Mouse (Mus musculus): ENCODE data around the gene Mrpl21. TPM values are rescaled to one million over a fixed set of nuclear protein-coding genes. Genes with fewer than 3 reads are reported as not detected.

Gene Mrpl21
- total and polyA plus RNA-seq, 3 experiments: 86.0 to 129 (median 116) TPM

- Histone ChIP-seq H3K27ac (ENCODE audit: insufficient read depth, low read depth) (no peak overlapping the region), H3K27me3 (replicated peaks) (peaks cover 18% of the 10 kb centered on the region), H3K4me3 (replicated peaks in 1 of 3; ENCODE audit: low read depth in 2 of 3, low read length in 2 of 3, poor library complexity in 1 of 3) (peak overlapping the region; percentile 24 to 72 (median 48)), H3K9ac (ENCODE audit: insufficient read depth, low read depth) (0 out of 2 replicates have a peak overlapping the region, but pooled peaks have one; percentile 51), H3K4me1 (ENCODE audit: control insufficient read depth in 1 of 2, insufficient read depth in 2 of 2) (peaks cover 2 to 29% of the 10 kb centered on the region in 2 experiments), H3K79me2 (replicated peaks; ENCODE audit: control insufficient read depth, extremely low read depth, insufficient read depth, poor library complexity, severe bottlenecking) (no peaks in the 10 kb centered on the region), H3K9me3 (replicated peaks; ENCODE audit: low read length) (peaks cover 5% of the 10 kb centered on the region), H3K36me3 (replicated peaks in 1 of 2; ENCODE audit: control insufficient read depth in 1 of 2, insufficient read depth in 1 of 2, low read length in 1 of 2) (no peaks in the 10 kb centered on the region), H3K4me2 (ENCODE audit: insufficient read depth, low read depth, poor library complexity, severe bottlenecking) (peak overlapping the region; percentile 90; the same call in 1 of the 2 replicates)
- dilution Hi-C loops (cut with MboI; ENCODE audit: extremely low pct_ligation_motif_present, extremely low pct_unique_long_range_greater_than_20kb, low sequenced_read_pairs): no loop called here
- in situ Hi-C loops (cut with MboI; ENCODE audit: low pct_ligation_motif_present, low pct_unique_long_range_greater_than_20kb, low sequenced_read_pairs): no loop called here
- TF ChIP-seq MXI1 (IDR thresholded peaks at IDR 0.05; ENCODE audit: low read depth, low read length): no peak
- TF ChIP-seq NRF1 (IDR thresholded peaks at IDR 0.05; ENCODE audit: low read depth, low read length): no peak
- TF ChIP-seq TBP (conservative IDR thresholded peaks at IDR 0.05; ENCODE audit: low read depth, low read length): no peak
- TF ChIP-seq SMC3 (IDR thresholded peaks at IDR 0.05; ENCODE audit: low read depth, low read length): no peak
- TF ChIP-seq ZNF384 (IDR thresholded peaks at IDR 0.05; ENCODE audit: low read depth, low read length): no peak
- no peak for TF ChIP-seq MEF2A (IDR thresholded peaks at IDR 0.05; ENCODE audit: borderline replicate concordance, low read depth, low read length)
- no peak for TF ChIP-seq MAX (IDR thresholded peaks at IDR 0.05; ENCODE audit: low read length)
- no peak for TF ChIP-seq JUND (conservative IDR thresholded peaks at IDR 0.05; ENCODE audit: low read depth, low read length)
- no peak for TF ChIP-seq KAT2A (IDR thresholded peaks at IDR 0.05; ENCODE audit: insufficient replicate concordance, low read length)
- no peak for TF ChIP-seq ZMIZ1 (IDR thresholded peaks at IDR 0.05; ENCODE audit: low read depth, low read length)
- no peak for TF ChIP-seq MAZ (IDR thresholded peaks at IDR 0.05; ENCODE audit: low read depth, low read length)
- TF ChIP-seq TCF12 (IDR thresholded peaks at IDR 0.05; ENCODE audit: low read depth, low read length): no peak
- no peak for TF ChIP-seq USF1 (IDR thresholded peaks at IDR 0.05; ENCODE audit: low read depth, low read length)
- no peak for TF ChIP-seq PAX5 (IDR thresholded peaks at IDR 0.05; ENCODE audit: low read length)
- no peak for TF ChIP-seq ZC3H11A (IDR thresholded peaks at IDR 0.05; ENCODE audit: low read depth, low read length)
- TF ChIP-seq USF2 (conservative IDR thresholded peaks at IDR 0.05; ENCODE audit: low read depth, low read length): no peak
- no peak for TF ChIP-seq MYC (IDR thresholded peaks at IDR 0.05; ENCODE audit: low read depth, low read length)
- no peak for TF ChIP-seq RCOR1 (conservative IDR thresholded peaks at IDR 0.05; ENCODE audit: low read depth, low read length)
- peak; percentile 3 for DNase-seq (ENCODE audit: extremely low read depth)
Observed at GRCm38 (mm10) chr19:3321617-3322016, 38.9 kb downstream of the Mrpl21 start.

DNA sequence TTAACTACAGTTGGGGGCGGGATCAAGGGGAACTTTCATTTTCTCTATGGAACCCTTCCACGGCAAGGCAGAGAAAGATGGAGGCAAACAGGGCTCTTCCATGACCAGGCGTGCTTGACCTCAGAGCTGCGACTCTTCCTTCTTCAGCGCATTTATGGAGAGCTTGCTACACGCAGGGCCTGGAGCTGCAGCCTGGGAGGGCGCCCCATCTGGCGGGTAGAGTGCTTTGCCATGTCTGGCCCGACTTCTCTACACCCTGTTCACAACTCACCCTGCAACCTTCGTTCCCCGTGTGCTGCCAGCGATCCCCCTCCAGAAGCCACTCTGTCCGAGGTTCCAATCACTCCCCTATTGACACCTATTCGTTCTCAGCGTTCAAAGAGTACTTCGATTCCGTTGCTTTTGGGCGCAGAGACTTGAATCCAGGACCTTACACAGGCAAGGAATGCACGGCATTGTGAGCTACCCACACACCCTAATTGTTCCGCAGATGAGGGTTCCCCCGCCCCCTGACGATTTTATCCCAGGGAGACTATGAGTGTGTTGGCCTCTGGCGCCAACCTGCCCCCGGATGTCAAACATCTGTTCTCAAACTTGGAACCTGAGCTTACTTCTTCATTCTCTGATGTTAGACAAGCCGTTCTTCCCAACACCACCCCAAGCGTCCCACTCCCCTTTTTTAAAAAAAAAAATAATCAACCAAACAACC lies 39.7 kb downstream of the Mrpl21 start, which contains the start of gene Cpt1a:
Cpt1a (plus strand) TSS at position 74 of the 709 bp plus-strand sequence.
- Histone ChIP-seq H3K4me2 (ENCODE audit: insufficient read depth, low read depth, poor library complexity, severe bottlenecking) (peak within 1 kb of the TSS; percentile 90), H3K36me3 (replicated peaks in 1 of 2; ENCODE audit: control insufficient read depth in 1 of 2, insufficient read depth in 1 of 2, low read length in 1 of 2) (no peaks in the 10 kb centered on the region), H3K27me3 (replicated peaks) (peaks cover 18% of the 10 kb centered on the region), H3K27ac (ENCODE audit: insufficient read depth, low read depth) (peak within 1 kb of the TSS; percentile 54), H3K9ac (ENCODE audit: insufficient read depth, low read depth) (peak within 1 kb of the TSS; percentile 51), H3K79me2 (replicated peaks; ENCODE audit: control insufficient read depth, extremely low read depth, insufficient read depth, poor library complexity, severe bottlenecking) (no peaks in the 10 kb centered on the region), H3K4me3 (replicated peaks in 1 of 3; ENCODE audit: low read depth in 2 of 3, low read length in 2 of 3, poor library complexity in 1 of 3) (peak within 1 kb of the TSS; percentile 48 to 72 (median 70)), H3K4me1 (ENCODE audit: control insufficient read depth in 1 of 2, insufficient read depth in 2 of 2) (peaks cover 2 to 29% of the 10 kb centered on the region in 2 experiments), H3K9me3 (replicated peaks; ENCODE audit: low read length) (peaks cover 5% of the 10 kb centered on the region)
- TF ChIP-seq TCF12 (IDR thresholded peaks at IDR 0.05; ENCODE audit: low read depth, low read length) (0 out of 2 replicates have a peak, but pooled peaks have one; percentile 30), MEF2A (IDR thresholded peaks at IDR 0.05; ENCODE audit: borderline replicate concordance, low read depth, low read length) (peak; percentile 8; the same call in 1 of the 2 replicates), E2F4 (IDR thresholded peaks at IDR 0.05; ENCODE audit: insufficient replicate concordance, low read depth, low read length) (0 out of 2 replicates have a peak, but pooled peaks have one; percentile 56), RCOR1 (conservative IDR thresholded peaks at IDR 0.05; ENCODE audit: low read depth, low read length) (no peak), MAX (IDR thresholded peaks at IDR 0.05; ENCODE audit: low read length) (peak; percentile 19; the same call in 1 of the 2 replicates), GABPA (IDR thresholded peaks at IDR 0.05; ENCODE audit: insufficient replicate concordance, low read depth, low read length) (no peak), ZMIZ1 (IDR thresholded peaks at IDR 0.05; ENCODE audit: low read depth, low read length) (no peak), POLR2AphosphoS2 (IDR thresholded peaks at IDR 0.05; ENCODE audit: low read depth, low read length) (no peak), ELF1 (IDR thresholded peaks at IDR 0.05; ENCODE audit: low read depth, low read length) (peak; percentile 21; the same call in 1 of the 2 replicates), NRF1 (IDR thresholded peaks at IDR 0.05; ENCODE audit: low read depth, low read length) (peak; percentile 41; the same call in 1 of the 2 replicates), CTCF (conservative IDR thresholded peaks at IDR 0.05 in 1 of 2, IDR thresholded peaks at IDR 0.05 in 1 of 2; ENCODE audit: low read depth in 2 of 2, low read length in 2 of 2) (peak in 1 of 2 experiments; percentile 55; a peak in 2 of 4 replicates), TBP (conservative IDR thresholded peaks at IDR 0.05; ENCODE audit: low read depth, low read length) (no peak), JUN (IDR thresholded peaks at IDR 0.05; ENCODE audit: insufficient read depth, low read depth, low read length) (no peak), MAZ (IDR thresholded peaks at IDR 0.05; ENCODE audit: low read depth, low read length) (0 out of 2 replicates have a peak, but pooled peaks have one; percentile 18), ZKSCAN1 (IDR thresholded peaks at IDR 0.05; ENCODE audit: borderline replicate concordance, low read depth, low read length) (no peak), MYC (IDR thresholded peaks at IDR 0.05; ENCODE audit: low read depth, low read length) (0 out of 2 replicates have a peak, but pooled peaks have one; percentile 41)
- in situ Hi-C loops (cut with MboI; ENCODE audit: low pct_ligation_motif_present, low pct_unique_long_range_greater_than_20kb, low sequenced_read_pairs): no loop called here
- dilution Hi-C loops (cut with MboI; ENCODE audit: extremely low pct_ligation_motif_present, extremely low pct_unique_long_range_greater_than_20kb, low sequenced_read_pairs): no loop called here
- peak; percentile 39 for DNase-seq (ENCODE audit: extremely low read depth)
